Mouse (Mus musculus): ENCODE measurements around the gene Lum.

The Lum gene

DNA sequence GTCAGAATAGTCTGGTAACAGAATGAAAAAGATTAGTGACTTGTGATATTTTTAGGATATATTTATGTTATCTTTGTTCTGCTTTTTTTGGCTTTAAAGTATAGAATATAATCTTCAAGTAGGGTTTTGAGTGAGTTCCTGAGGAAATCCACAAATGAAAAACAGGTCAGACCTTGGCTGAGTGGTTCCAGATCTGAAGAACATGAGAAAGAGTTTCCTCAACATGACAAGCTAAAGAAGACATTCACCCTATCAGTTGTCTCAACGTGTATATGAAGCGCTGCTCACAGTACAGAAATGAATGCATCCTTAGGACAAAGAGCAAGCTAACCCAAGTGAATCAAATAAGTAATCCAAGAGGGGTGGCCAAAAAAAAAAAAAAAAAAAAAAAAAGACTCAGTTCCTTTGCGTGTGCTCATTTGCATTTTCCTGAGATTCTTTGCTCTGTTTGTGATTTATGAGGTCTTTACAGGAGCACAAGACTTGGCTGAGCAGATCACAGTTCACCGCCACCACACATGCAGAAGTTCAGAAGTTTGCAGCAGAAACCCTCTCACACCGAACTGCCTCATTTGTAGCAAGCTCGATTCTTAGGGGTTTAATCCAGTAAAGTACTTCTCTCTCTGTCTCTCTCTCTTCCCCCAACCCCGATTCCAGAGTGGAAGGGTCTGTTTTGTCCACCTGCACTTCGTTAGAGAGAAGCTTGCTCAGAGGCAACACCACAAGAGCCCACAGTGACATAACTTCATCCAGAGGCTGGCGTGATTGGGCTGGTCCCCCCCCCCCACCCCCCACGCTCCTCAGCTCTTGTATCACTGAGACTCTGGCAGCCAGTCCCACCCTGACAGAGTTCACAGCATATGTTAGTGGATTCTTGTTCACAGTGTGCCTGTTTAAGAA lies at the start of gene Lum:
Gene Lum, plus strand, starts transcription at position 172 of the 900 bp plus-strand sequence.
- DNase-seq (ENCODE audit: low read depth, low spot score), result no peak

GRCm38 (mm10) chr10:97523366-97523765 lies 41.6 kb upstream of the Lum start:
- DNase-seq (ENCODE audit: low read depth, low spot score), result no peak

- no peak for DNase-seq (ENCODE audit: low read depth, low spot score)
These were observed 29.2 kb upstream of the Lum start for GRCm38 (mm10) chr10:97535697-97536096.

GRCm38 (mm10) chr10:97536921-97537320 lies 28.0 kb upstream of the Lum start:
- no peak for DNase-seq (ENCODE audit: low read depth, low spot score)

DNA sequence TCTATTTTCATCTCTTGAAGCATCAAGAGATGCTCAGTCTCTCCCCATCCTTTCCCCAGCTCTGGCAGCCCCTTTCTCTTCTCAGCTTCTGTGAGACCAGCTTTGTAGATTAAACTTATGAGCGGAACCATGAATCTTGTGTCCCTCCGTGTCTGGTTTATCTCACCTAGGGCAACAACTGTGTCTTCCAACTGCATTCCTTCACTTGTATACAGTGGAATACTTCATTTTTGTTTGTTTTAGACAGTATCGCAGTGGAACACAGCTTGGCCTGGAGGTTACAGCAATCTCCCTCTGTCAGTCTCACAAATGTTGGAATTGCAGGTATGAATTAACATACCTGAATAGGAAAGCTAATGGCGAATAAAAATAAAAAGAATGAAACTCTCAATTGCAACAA lies 26.7 kb upstream of the Lum start:
- no peak for DNase-seq (ENCODE audit: low read depth, low spot score)

DNA sequence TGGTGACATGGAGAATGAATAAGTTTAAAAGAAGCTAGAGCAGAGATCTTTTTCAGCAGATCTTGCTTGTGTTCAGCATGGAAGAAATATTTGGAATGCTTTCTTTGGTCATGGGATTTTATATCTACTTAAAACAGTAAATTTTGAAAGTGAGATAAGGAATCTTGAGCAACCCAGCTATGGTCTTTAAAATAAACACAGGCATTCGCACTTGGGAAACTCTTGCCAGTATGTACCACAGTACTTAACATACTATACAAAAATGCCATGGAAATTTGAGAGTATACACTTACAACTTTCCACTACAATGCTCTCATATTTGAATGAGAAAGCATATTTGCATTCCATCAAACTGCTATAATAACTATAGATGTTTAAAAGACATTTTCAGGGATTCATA lies 17.2 kb upstream of the Lum start:
- DNase-seq (ENCODE audit: low read depth, low spot score), result no peak

DNA sequence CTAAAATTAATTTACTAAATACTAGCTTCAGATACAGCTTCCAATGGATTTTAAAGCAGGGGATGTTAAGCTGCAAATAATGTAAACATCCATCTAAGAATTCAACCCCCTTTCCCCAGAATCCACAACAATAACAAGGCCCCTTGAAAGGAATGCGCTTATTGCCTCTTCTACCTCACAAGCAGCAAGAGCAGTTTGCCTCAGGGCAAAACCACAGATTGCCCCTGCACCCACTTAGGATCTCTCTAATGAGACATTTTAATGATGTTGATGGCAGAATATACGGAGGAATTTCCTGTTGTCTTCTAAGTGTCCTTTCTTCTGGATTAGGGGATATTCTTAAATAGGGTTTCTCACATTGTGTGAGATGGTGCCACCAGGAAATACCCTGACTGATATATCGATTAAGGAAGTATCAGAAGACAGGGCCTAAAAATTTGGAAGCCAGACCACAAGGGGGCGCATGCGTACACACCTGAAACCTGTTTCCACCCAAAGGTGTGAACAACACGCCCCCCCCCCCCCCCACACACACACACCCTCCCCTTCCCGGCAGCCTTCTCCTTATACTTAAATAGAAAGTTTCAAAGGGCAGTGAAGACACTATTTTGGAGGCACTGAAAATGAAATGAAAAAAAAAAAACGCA lies 2.7 kb downstream of the Lum start:
- peak; percentile 34 for DNase-seq (ENCODE audit: low read depth, low spot score)

DNA sequence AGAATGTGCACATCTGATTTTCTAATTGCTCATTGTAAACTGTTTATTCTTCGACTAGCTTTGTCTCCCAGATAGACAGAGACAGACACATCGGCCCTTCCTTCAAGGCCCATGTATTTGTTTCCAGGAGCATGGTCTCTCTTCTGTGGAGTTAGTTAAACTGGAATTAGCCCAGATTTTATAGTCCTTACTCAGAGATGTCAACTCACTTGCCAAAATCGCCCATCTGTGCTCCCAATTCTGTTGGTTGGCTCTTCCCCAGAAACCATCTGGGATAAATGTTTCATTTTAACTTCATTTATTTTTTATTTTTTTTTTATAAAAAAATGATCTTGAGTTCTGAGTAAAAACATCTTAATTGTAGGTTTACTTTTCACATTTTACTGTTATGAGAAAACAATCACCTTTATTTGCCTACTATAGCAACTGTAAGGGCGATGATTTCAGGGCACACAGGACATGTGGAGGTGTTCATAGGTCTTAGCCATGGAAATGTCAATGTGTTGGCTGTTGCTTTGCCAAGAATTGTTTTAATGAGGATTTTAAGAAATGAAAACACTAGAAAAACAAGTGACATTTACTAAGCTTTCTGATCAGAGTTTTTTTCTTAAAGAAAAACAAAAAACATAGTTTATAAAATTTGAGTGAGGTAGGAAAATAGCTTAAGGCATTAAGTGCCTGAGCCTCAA lies 17.8 kb downstream of the Lum start:
- DNase-seq (ENCODE audit: low read depth, low spot score), result peak; percentile 95

GRCm38 (mm10) chr10:97584176-97584575 lies 19.2 kb downstream of the Lum start:
- DNase-seq (ENCODE audit: low read depth, low spot score), result peak; percentile 18

DNA sequence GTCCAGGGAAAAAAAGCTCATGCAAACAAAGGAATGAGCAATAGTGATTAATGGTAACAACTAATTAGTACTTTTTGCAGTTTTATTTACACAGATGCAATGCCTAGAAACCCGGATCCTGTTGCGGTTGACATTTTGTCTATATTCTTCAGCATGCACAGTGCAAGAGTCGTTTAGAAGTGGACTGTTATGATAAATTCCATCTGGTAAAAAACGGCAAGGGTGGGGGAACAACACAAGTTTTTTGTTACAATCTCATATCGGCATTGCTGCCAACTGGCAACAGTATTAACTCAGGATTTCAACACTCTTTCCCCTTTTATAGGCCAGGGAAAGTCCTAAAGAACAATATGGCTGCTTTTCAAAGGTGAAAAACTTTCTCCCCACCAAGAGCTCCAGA lies 22.2 kb downstream of the Lum start:
- no peak for DNase-seq (ENCODE audit: low read depth, low spot score)

DNA sequence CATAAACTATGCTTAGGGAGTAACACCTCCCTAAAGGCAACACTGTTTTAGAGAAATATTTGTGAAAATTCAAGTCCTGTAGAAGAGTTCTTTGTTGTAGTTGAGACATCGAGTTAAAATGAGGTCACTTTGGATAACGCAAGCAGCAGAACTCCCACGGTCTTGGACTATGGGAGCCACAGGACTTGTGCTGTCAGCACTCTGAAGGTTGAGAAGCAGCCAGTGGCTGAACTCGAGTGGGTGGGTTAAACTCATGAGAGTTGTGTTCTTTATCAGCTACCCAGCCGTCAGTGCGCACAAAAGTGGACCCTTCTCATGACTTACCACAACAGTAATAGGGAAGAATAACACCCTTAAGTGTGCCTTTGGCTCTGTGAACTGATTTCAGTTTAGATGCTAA lies 24.6 kb downstream of the Lum start:
- DNase-seq (ENCODE audit: low read depth, low spot score), result no peak

DNA sequence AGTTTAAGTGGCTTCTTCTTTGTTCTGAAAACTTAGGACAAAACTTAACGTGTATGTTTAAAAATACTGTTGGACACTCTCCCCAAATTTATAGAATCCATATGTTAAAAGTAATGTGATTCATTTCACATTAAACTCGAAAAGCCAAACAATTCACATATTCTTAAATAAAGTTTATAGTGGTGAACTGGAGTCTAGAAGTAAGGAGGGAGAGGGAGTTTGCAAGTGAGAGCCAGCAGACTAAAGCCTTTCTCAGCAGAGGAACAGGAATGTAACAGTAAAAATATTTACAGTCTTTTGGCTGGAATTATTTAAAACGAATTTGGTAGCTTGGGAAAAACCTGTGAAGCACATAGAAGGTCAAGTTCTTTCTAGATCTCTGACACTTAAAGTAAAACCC lies 26.1 kb downstream of the Lum start:
- DNase-seq (ENCODE audit: low read depth, low spot score), result no peak

GRCm38 (mm10) chr10:97591685-97592084 lies 26.8 kb downstream of the Lum start:
- no peak for DNase-seq (ENCODE audit: low read depth, low spot score)

DNA sequence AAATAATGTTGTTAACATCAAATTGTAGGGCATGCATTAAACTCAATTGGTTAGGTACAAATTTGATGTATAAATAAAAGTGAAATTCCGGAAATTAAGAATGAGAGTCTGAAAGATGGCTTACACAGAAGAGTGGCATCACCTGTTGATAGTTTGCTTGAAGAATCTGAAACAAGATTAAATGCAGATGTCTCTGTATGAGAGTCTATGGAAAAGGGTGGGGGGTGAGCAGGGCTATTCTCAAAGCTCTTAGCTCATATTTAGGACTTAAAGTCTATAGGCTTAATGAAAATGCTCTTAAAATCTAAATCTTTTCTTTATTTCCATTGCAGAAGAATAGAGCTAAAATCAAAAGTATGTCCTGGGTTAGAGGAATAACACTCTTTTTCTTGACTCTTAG lies 30.8 kb downstream of the Lum start:
- no peak for DNase-seq (ENCODE audit: low read depth, low spot score)

GRCm38 (mm10) chr10:97601744-97602143 lies 36.8 kb downstream of the Lum start:
- DNase-seq (ENCODE audit: low read depth, low spot score), result no peak

GRCm38 (mm10) chr10:97603256-97603655 lies 38.3 kb downstream of the Lum start:
- peak; percentile 97 for DNase-seq (ENCODE audit: low read depth, low spot score)

DNA sequence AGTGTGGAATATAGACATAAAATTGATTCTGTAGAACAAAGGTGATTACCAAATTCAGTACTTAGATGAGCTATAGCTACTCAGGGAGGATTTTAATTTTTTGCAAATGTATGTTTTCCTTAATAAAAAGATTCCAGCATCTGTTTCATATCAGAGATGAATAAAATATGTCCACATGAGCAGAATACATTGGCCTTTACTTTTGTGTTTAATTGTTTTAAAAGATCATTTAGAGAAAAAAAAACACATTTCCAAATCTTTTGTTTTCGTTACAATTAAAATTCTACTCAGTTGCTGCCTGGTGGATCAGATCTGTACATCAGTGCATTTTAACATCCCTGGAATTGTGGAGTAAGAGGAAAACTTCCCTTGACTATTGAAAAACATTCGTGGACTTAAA lies 41.7 kb downstream of the Lum start, which contains the start of gene Kera:
Gene Kera, plus strand, starts transcription at position 301 of the 400 bp plus-strand sequence.
- no peak for DNase-seq (ENCODE audit: low read depth, low spot score)

Measured in brain, adult 2 months (tissue).